Mouse (Mus musculus) bone marrow macrophage, adult 2 months (primary cell): ENCODE measurements around the gene Sema6b. TPM values are rescaled to one million over a fixed set of nuclear protein-coding genes. Genes with fewer than 3 reads are reported as not detected.

Source experiments
- H3K27ac ChIP-seq: 2 replicates; pipeline ENCODE4 v1.5.1; 2012; ENCODE audit warnings: low read depth, low read length; ENCODE audit not compliant: insufficient read depth
- H3K4me1 ChIP-seq: 2 replicates; pipeline ENCODE4 v1.6.1; 2012; ENCODE audit warnings: low read length; ENCODE audit not compliant: control insufficient read depth, insufficient read depth
- H3K4me3 ChIP-seq: 2 replicates; pipeline ENCODE4 v1.5.1; 2012; ENCODE audit warnings: mild to moderate bottlenecking, low read length, moderate library complexity; ENCODE audit not compliant: insufficient read depth
- CTCF ChIP-seq: IDR thresholded peaks from 2 replicates; pipeline ENCODE4 v1.5.1; 2012; ENCODE audit warnings: low read depth, mild to moderate bottlenecking, low read length, moderate library complexity
- POLR2A ChIP-seq: IDR thresholded peaks from 2 replicates; pipeline ENCODE4 v1.6.1; 2012; ENCODE audit warnings: mild to moderate bottlenecking, low read depth, low read length, borderline replicate concordance
- polyA plus RNA-seq: library from polyadenylated mRNA; stranded (reverse); fragments of >200 nt; gene quantifications from 2 replicates; pipeline ENCODE4 v1.2.4, GENCODE M21; 2012; ENCODE audit not compliant: missing spikeins, insufficient read depth, insufficient read length

Sema6b gene
- polyA plus RNA-seq: 7.8 and 8.1 TPM in 2 replicates

GRCm38 (mm10) chr17:56139858-56140595 lies at the start of gene Sema6b:
Gene Sema6b (minus strand): TSS chr17:56140343.
- 0 out of 2 replicates have a peak, but pooled peaks cover 2% of the 10 kb centered on the region for H3K4me1 ChIP-seq
- H3K4me3 ChIP-seq: peak within 1 kb of the TSS; percentile 55
- TF ChIP-seq POLR2A: no peak
- H3K27ac ChIP-seq: no peak within 1 kb of the TSS

- H3K4me3 ChIP-seq: no peak overlapping the region
- H3K4me1 ChIP-seq: peaks cover 3% of the 10 kb centered on the region
- TF ChIP-seq POLR2A (no peak), CTCF (no peak)
- H3K27ac ChIP-seq: no peak overlapping the region
Measured at GRCm38 (mm10) chr17:56185281-56186141, 45.4 kb upstream of the Sema6b start.

GRCm38 (mm10) chr17:56183658-56184103 lies 43.5 kb upstream of the Sema6b start, which contains the start of gene Mydgf:
Gene Mydgf (minus strand): TSS chr17:56183920.
- no peak for TF ChIP-seq CTCF
- TF ChIP-seq POLR2A: no peak
- Histone ChIP-seq H3K4me3 (peak within 1 kb of the TSS; percentile 90), H3K27ac (0 out of 2 replicates have a peak within 1 kb of the TSS, but pooled peaks have one; percentile 20), H3K4me1 (peaks cover 3% of the 10 kb centered on the region)

DNA sequence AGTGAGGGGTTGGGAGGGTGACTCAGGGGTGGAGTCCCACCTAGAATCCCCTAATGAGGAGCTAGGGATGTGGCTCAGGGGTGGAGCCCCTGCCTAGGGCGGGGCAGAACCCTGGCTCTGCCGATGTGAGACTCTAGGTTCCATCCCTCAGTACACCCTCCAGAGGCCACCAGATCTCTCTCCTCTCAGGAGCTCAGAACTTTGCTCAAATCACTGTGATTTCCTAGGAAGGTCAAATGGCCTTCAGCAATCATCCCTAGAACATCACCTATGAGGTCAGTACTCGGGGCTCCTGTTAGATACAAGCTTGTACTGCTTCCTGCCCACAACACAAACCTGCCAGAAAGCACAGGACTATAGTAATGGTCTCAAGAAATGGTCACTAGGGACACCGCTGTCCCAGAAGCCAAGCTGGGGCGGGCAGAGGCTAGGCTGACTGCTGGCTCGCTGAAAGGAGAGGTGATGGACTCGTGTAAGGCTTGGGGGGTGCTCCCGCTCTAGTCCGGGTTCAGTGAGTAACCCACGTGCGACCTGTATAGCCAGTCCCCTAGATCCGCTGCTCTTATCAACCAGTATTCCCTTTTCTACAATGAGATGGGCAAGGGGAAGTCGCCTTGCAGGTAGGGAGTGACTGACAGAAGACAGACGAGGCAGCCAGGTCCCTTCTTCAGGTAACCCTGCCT lies 43.0 kb upstream of the Sema6b start:
- H3K27ac ChIP-seq: 0 out of 2 replicates have a peak overlapping the region, but pooled peaks have one; percentile 20
- peak overlapping the region; percentile 90 for H3K4me3 ChIP-seq
- no peak for TF ChIP-seq CTCF
- no peak for TF ChIP-seq POLR2A
- H3K4me1 ChIP-seq: peaks cover 3% of the 10 kb centered on the region

DNA sequence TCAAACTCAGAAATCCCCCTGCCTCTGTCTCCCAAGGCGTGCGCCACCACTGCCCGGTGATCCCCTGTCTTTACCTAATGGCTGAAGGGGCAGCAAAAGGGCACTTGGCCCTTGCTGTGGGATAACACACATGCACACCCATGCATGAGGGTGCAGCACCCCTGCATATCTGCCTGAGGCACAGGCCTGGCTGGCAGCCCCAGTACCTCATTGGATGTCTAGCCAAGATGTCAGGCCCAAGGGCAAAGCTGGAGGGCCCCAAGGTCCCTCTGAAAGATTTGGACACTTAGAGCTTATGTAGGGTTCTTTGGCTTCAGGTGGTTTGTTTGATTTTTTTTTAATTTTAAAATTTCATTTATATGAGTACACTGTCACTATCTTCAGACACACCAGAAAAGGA lies 35.3 kb upstream of the Sema6b start:
- H3K27ac ChIP-seq: no peak overlapping the region

GRCm38 (mm10) chr17:56173401-56174046 lies 33.4 kb upstream of the Sema6b start:
- no peak overlapping the region for H3K4me3 ChIP-seq

More for the DNA sequence above, 35.3 kb upstream of the Sema6b start:
- no peaks in the 10 kb centered on the region for H3K4me1 ChIP-seq
- no peak overlapping the region for H3K4me3 ChIP-seq
- TF ChIP-seq POLR2A: no peak
- no peak for TF ChIP-seq CTCF

GRCm38 (mm10) chr17:56171881-56172280 lies 31.7 kb upstream of the Sema6b start:
- no peak overlapping the region for H3K27ac ChIP-seq
- no peak overlapping the region for H3K4me3 ChIP-seq
- H3K4me1 ChIP-seq: 0 out of 2 replicates have a peak, but pooled peaks cover 4% of the 10 kb centered on the region
- TF ChIP-seq CTCF (no peak), POLR2A (no peak)

More at GRCm38 (mm10) chr17:56173401-56174046, 33.4 kb upstream of the Sema6b start:
- Histone ChIP-seq H3K27ac (no peak overlapping the region), H3K4me1 (0 out of 2 replicates have a peak, but pooled peaks cover 4% of the 10 kb centered on the region)
- TF ChIP-seq POLR2A (no peak), CTCF (no peak)

GRCm38 (mm10) chr17:56171456-56171855 lies 31.3 kb upstream of the Sema6b start:
- 0 out of 2 replicates have a peak, but pooled peaks cover 4% of the 10 kb centered on the region for H3K4me1 ChIP-seq
- no peak for TF ChIP-seq POLR2A
- TF ChIP-seq CTCF: no peak
- H3K4me3 ChIP-seq: no peak overlapping the region
- no peak overlapping the region for H3K27ac ChIP-seq

DNA sequence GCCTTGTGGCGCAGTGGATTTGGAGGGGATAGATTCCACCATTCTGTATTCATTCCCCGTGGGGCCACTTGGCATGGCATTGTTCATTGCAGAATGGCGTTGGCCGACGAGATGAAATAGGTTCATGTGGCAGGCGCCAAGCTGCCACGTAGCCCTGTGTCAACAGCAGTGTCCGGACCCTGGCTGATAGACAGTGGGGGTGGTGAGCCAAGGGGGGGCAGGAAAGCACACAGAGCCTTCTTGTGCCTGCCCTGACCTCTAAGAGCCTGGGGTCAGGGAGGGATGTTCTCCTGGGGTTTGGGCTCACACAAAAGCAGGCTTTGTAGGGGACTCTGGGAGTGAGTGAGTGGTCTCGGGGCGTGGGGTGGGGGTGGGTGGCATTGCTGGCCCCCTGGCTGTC lies 30.5 kb upstream of the Sema6b start:
- Histone ChIP-seq H3K27ac (no peak overlapping the region), H3K4me1 (0 out of 2 replicates have a peak, but pooled peaks cover 4% of the 10 kb centered on the region), H3K4me3 (no peak overlapping the region)
- TF ChIP-seq POLR2A (no peak), CTCF (no peak)
